Mouse (Mus musculus) stomach, embryonic 15.5 days (tissue): ENCODE data around the gene Klhl11. TPM values are rescaled to one million over a fixed set of nuclear protein-coding genes. Genes with fewer than 3 reads are reported as not detected.

ENCODE experiments used
- ATAC-seq: fragments of 200-750 bp; cut with Nextera tagmentation; 2 replicates; pipeline ENCODE4 v1.8.0; 2017; ENCODE audit warnings: low read depth, moderate number of reproducible peaks, moderate TSS enrichment; ENCODE audit not compliant: insufficient read depth, low FRiP score
- H3K27ac ChIP-seq: fragments of 300-500 bp; sonication (generic); 2 replicates; pipeline ENCODE4 v1.5.1; 2015; ENCODE audit warnings: mild to moderate bottlenecking, inconsistent platforms
- H3K27me3 ChIP-seq: fragments of 300-500 bp; sonication (generic); replicated peaks from 2 replicates; pipeline ENCODE4 v1.6.1; 2015; ENCODE audit warnings: inconsistent platforms
- H3K36me3 ChIP-seq: fragments of 300-500 bp; sonication (generic); 2 replicates; pipeline ENCODE4 v1.6.1; 2015; ENCODE audit warnings: inconsistent platforms
- H3K4me1 ChIP-seq: fragments of 300-500 bp; sonication (generic); 2 replicates; pipeline ENCODE4 v1.6.1; 2015; ENCODE audit warnings: inconsistent platforms
- H3K4me2 ChIP-seq: fragments of 300-500 bp; sonication (generic); 2 replicates; pipeline ENCODE4 v1.6.1; 2015; ENCODE audit warnings: mild to moderate bottlenecking, inconsistent platforms
- H3K4me3 ChIP-seq: fragments of 300-500 bp; sonication (generic); replicated peaks from 2 replicates; pipeline ENCODE4 v1.5.1; 2015; ENCODE audit warnings: inconsistent platforms
- H3K9ac ChIP-seq: fragments of 300-500 bp; sonication (generic); 2 replicates; pipeline ENCODE4 v1.6.1; 2015; ENCODE audit warnings: inconsistent platforms
- H3K9me3 ChIP-seq: fragments of 300-500 bp; sonication (generic); 2 replicates; pipeline ENCODE4 v1.6.1; 2016; ENCODE audit warnings: inconsistent platforms
- WGBS: fragments of 180-500 bp; shearing (Covaris S2); methylation state at CpG from one replicate; pipeline ENCODE4 v1.1.7; 2015; 5-methylcytosine and 5-hydroxymethylcytosine counted together
- polyA plus RNA-seq: library from polyadenylated mRNA; unstranded; fragments of >200 nt; fragmentation: Nextera tagmentation; extraction: Ambion mirVana; gene quantifications from 2 replicates; pipeline ENCODE4 v1.2.1, GENCODE M21; 2015

Gene Klhl11
- 7.4 and 8.1 TPM in 2 replicates for polyA plus RNA-seq

GRCm38 (mm10) chr11:100472197-100472934, at the start of gene Klhl11:
TSS of gene Klhl11 (minus strand) at chr11:100472741.
- Histone ChIP-seq H3K4me2 (peak within 1 kb of the TSS; percentile 89), H3K4me1 (peaks cover 7% of the 10 kb centered on the region), H3K9me3 (no peaks in the 10 kb centered on the region), H3K9ac (peak within 1 kb of the TSS; percentile 67), H3K4me3 (peak within 1 kb of the TSS; percentile 65), H3K27ac (peak within 1 kb of the TSS; percentile 45; the same call in 1 of the 2 replicates), H3K27me3 (no peaks in the 10 kb centered on the region), H3K36me3 (0 out of 2 replicates have a peak, but pooled peaks cover 3% of the 10 kb centered on the region)
- under 1% methylated on average over 83 of the region's 83 CpGs for WGBS
- ATAC-seq, result peak; percentile 90

GRCm38 (mm10) chr11:100520838-100521237, 48.3 kb upstream of the Klhl11 start:
- H3K9me3 ChIP-seq, result no peaks in the 10 kb centered on the region
- no peaks in the 10 kb centered on the region for H3K27me3 ChIP-seq
- H3K36me3 ChIP-seq, result peaks cover 48% of the 10 kb centered on the region
- H3K9ac ChIP-seq, result no peak overlapping the region
- H3K4me3 ChIP-seq, result no peak overlapping the region
- 64% methylated on average over 15 of the region's 15 CpGs for WGBS
- no peak overlapping the region for H3K27ac ChIP-seq
- no peak overlapping the region for H3K4me2 ChIP-seq
- ATAC-seq, result no peak
- H3K4me1 ChIP-seq, result peaks cover 14% of the 10 kb centered on the region

GRCm38 (mm10) chr11:100519188-100519587, 46.6 kb upstream of the Klhl11 start:
- H3K9me3 ChIP-seq, result no peaks in the 10 kb centered on the region
- no peak overlapping the region for H3K4me2 ChIP-seq
- H3K9ac ChIP-seq, result no peak overlapping the region
- WGBS, result 58% methylated on average over 7 of the region's 7 CpGs
- H3K4me3 ChIP-seq, result no peak overlapping the region
- peaks cover 62% of the 10 kb centered on the region for H3K36me3 ChIP-seq
- peaks cover 12% of the 10 kb centered on the region; the same call in 1 of the 2 replicates for H3K4me1 ChIP-seq
- peak overlapping the region; percentile 42 for H3K27ac ChIP-seq
- no peaks in the 10 kb centered on the region for H3K27me3 ChIP-seq
- ATAC-seq, result no peak

GRCm38 (mm10) chr11:100518188-100518591, 45.6 kb upstream of the Klhl11 start:
- Histone ChIP-seq H3K9ac (no peak overlapping the region), H3K9me3 (no peaks in the 10 kb centered on the region), H3K4me3 (no peak overlapping the region), H3K4me1 (peaks cover 12% of the 10 kb centered on the region; the same call in 1 of the 2 replicates), H3K27ac (peak overlapping the region; percentile 42; the same call in 1 of the 2 replicates), H3K36me3 (peaks cover 61% of the 10 kb centered on the region), H3K4me2 (no peak overlapping the region), H3K27me3 (no peaks in the 10 kb centered on the region)
- 57% methylated on average over 5 of the region's 5 CpGs for WGBS
- ATAC-seq, result peak; percentile 84

GRCm38 (mm10) chr11:100516291-100516690, 43.8 kb upstream of the Klhl11 start:
- 40% methylated on average over 9 of the region's 9 CpGs for WGBS
- ATAC-seq, result no peak
- H3K27me3 ChIP-seq, result no peaks in the 10 kb centered on the region
- H3K27ac ChIP-seq, result 0 out of 2 replicates have a peak overlapping the region, but pooled peaks have one; percentile 17
- H3K4me2 ChIP-seq, result no peak overlapping the region
- H3K4me3 ChIP-seq, result no peak overlapping the region
- H3K9me3 ChIP-seq, result no peaks in the 10 kb centered on the region
- H3K36me3 ChIP-seq, result peaks cover 54% of the 10 kb centered on the region
- H3K4me1 ChIP-seq, result peaks cover 12% of the 10 kb centered on the region; the same call in 1 of the 2 replicates
- no peak overlapping the region for H3K9ac ChIP-seq

GRCm38 (mm10) chr11:100515789-100516188, 43.2 kb upstream of the Klhl11 start:
- Histone ChIP-seq H3K27ac (0 out of 2 replicates have a peak overlapping the region, but pooled peaks have one; percentile 17), H3K4me3 (no peak overlapping the region), H3K4me1 (peaks cover 12% of the 10 kb centered on the region; the same call in 1 of the 2 replicates), H3K4me2 (no peak overlapping the region), H3K36me3 (peaks cover 54% of the 10 kb centered on the region), H3K27me3 (no peaks in the 10 kb centered on the region), H3K9me3 (no peaks in the 10 kb centered on the region), H3K9ac (no peak overlapping the region)
- no peak for ATAC-seq
- WGBS, result 89% methylated on average over 9 of the region's 9 CpGs

- Histone ChIP-seq H3K27ac (no peak overlapping the region), H3K9ac (no peak overlapping the region), H3K36me3 (peaks cover 49% of the 10 kb centered on the region), H3K9me3 (no peaks in the 10 kb centered on the region), H3K4me2 (no peak overlapping the region), H3K4me3 (no peak overlapping the region), H3K27me3 (no peaks in the 10 kb centered on the region), H3K4me1 (peaks cover 12% of the 10 kb centered on the region; the same call in 1 of the 2 replicates)
- no peak for ATAC-seq
- WGBS, result 91% methylated on average over 9 of the region's 9 CpGs
These were observed 42.5 kb upstream of the Klhl11 start for GRCm38 (mm10) chr11:100515061-100515460.

GRCm38 (mm10) chr11:100513716-100514115, 41.2 kb upstream of the Klhl11 start:
- no peak overlapping the region for H3K4me3 ChIP-seq
- H3K27ac ChIP-seq, result no peak overlapping the region
- no peak for ATAC-seq
- no peaks in the 10 kb centered on the region for H3K27me3 ChIP-seq
- peaks cover 39% of the 10 kb centered on the region for H3K36me3 ChIP-seq
- WGBS, result 86% methylated on average over 10 of the region's 10 CpGs
- H3K4me2 ChIP-seq, result no peak overlapping the region
- no peak overlapping the region for H3K9ac ChIP-seq
- H3K9me3 ChIP-seq, result no peaks in the 10 kb centered on the region
- peaks cover 8% of the 10 kb centered on the region; the same call in 1 of the 2 replicates for H3K4me1 ChIP-seq

GRCm38 (mm10) chr11:100512384-100512783, 39.8 kb upstream of the Klhl11 start:
- Histone ChIP-seq H3K9me3 (no peaks in the 10 kb centered on the region), H3K36me3 (peaks cover 47% of the 10 kb centered on the region), H3K4me1 (peaks cover 8% of the 10 kb centered on the region; the same call in 1 of the 2 replicates), H3K4me2 (no peak overlapping the region), H3K27ac (no peak overlapping the region), H3K27me3 (no peaks in the 10 kb centered on the region), H3K9ac (no peak overlapping the region), H3K4me3 (no peak overlapping the region)
- ATAC-seq, result no peak
- WGBS, result 91% methylated on average over 1 of the region's 1 CpGs

- H3K4me1 ChIP-seq, result no peaks in the 10 kb centered on the region
- no peak overlapping the region for H3K27ac ChIP-seq
- no peak overlapping the region for H3K9ac ChIP-seq
- WGBS, result 89% methylated on average over 2 of the region's 2 CpGs
- peaks cover 43% of the 10 kb centered on the region for H3K36me3 ChIP-seq
- H3K9me3 ChIP-seq, result no peaks in the 10 kb centered on the region
- H3K27me3 ChIP-seq, result no peaks in the 10 kb centered on the region
- H3K4me3 ChIP-seq, result no peak overlapping the region
- no peak for ATAC-seq
- H3K4me2 ChIP-seq, result no peak overlapping the region
These were observed 38.0 kb upstream of the Klhl11 start for GRCm38 (mm10) chr11:100510556-100510955.

- H3K9me3 ChIP-seq, result no peaks in the 10 kb centered on the region
- 97% methylated on average over 8 of the region's 8 CpGs for WGBS
- no peak overlapping the region for H3K4me3 ChIP-seq
- no peak overlapping the region for H3K27ac ChIP-seq
- H3K36me3 ChIP-seq, result peaks cover 53% of the 10 kb centered on the region
- H3K9ac ChIP-seq, result no peak overlapping the region
- no peak for ATAC-seq
- H3K4me2 ChIP-seq, result no peak overlapping the region
- no peaks in the 10 kb centered on the region for H3K27me3 ChIP-seq
- no peaks in the 10 kb centered on the region for H3K4me1 ChIP-seq
These were observed 33.5 kb upstream of the Klhl11 start for GRCm38 (mm10) chr11:100505997-100506396.

GRCm38 (mm10) chr11:100504990-100505660, 32.6 kb upstream of the Klhl11 start:
- 91% methylated on average over 12 of the region's 12 CpGs for WGBS
- H3K4me2 ChIP-seq, result no peak overlapping the region
- peak; percentile 31 for ATAC-seq
- no peak overlapping the region for H3K4me3 ChIP-seq
- H3K9ac ChIP-seq, result no peak overlapping the region
- H3K9me3 ChIP-seq, result no peaks in the 10 kb centered on the region
- H3K4me1 ChIP-seq, result no peaks in the 10 kb centered on the region
- H3K27me3 ChIP-seq, result no peaks in the 10 kb centered on the region
- peaks cover 56% of the 10 kb centered on the region for H3K36me3 ChIP-seq
- no peak overlapping the region for H3K27ac ChIP-seq
